Mouse (Mus musculus): Measurements from ENCODE around the gene Osgin1. TPM values are rescaled to one million over a fixed set of nuclear protein-coding genes. Genes with fewer than 3 reads are reported as not detected.

Gene Osgin1
- polyA plus RNA-seq, 1 experiment from 2014 or later, result not detected

- Histone ChIP-seq H3K27ac (replicated peaks; ENCODE audit: low read depth, low read length) (no peak overlapping the region), H3K4me3 (replicated peaks; ENCODE audit: low read depth, low read length) (no peak overlapping the region), H3K4me2 (ENCODE audit: low read length) (no peak overlapping the region), H3K4me1 (ENCODE audit: control insufficient read depth, insufficient read depth, low read length) (0 out of 2 replicates have a peak, but pooled peaks cover 6% of the 10 kb centered on the region), H3K27me3 (ENCODE audit: control insufficient read depth, insufficient read depth, low read length) (no peaks in the 10 kb centered on the region), H3K36me3 (ENCODE audit: control insufficient read depth, insufficient read depth, low read length) (no peaks in the 10 kb centered on the region), H3K9ac (replicated peaks; ENCODE audit: low read length) (no peak overlapping the region), H3K9me3 (ENCODE audit: control insufficient read depth, low read length) (no peaks in the 10 kb centered on the region)
- ATAC-seq (ENCODE audit: low FRiP score, low TSS enrichment) (no peak), DNase-seq (no peak)
- WGBS, result 88% methylated on average over 5 of the region's 5 CpGs
Observed at GRCm38 (mm10) chr8:119456045-119456444, 22.1 kb downstream of the Osgin1 start.

DNA sequence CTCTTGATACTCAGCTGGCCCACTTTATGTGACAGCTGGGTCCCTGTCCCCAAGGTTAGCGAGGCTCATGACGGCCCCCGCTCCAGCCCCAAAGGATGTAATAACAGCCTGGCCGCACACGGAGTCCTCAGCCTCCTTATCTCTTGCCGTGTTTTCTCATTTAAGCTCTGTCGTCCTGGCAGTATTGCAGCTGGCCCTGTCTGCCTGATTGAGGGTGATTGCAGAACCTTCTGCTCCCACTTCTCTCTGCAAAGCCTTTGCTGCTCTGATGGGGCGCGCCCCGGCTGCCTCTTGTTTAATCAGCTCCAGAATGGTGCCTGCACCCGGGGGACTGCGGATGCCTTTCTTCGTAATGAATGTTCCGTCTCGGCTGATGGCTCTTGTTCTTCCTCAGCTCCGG is 25.8 kb downstream of the Osgin1 start:
- Histone ChIP-seq H3K4me2 (ENCODE audit: low read length) (no peak overlapping the region), H3K4me3 (replicated peaks; ENCODE audit: low read depth, low read length) (no peak overlapping the region), H3K9ac (replicated peaks; ENCODE audit: low read length) (no peak overlapping the region), H3K4me1 (ENCODE audit: control insufficient read depth, insufficient read depth, low read length) (peaks cover 18% of the 10 kb centered on the region), H3K27me3 (ENCODE audit: control insufficient read depth, insufficient read depth, low read length) (0 out of 2 replicates have a peak, but pooled peaks cover 7% of the 10 kb centered on the region), H3K27ac (replicated peaks; ENCODE audit: low read depth, low read length) (peak overlapping the region; percentile 61), H3K36me3 (ENCODE audit: control insufficient read depth, insufficient read depth, low read length) (no peaks in the 10 kb centered on the region), H3K9me3 (ENCODE audit: control insufficient read depth, low read length) (no peaks in the 10 kb centered on the region)
- ATAC-seq (ENCODE audit: low FRiP score, low TSS enrichment) (no peak; the same call in 1 of the 2 replicates), DNase-seq (peak; percentile 78)
- 15% methylated on average over 16 of the region's 16 CpGs for WGBS

DNA sequence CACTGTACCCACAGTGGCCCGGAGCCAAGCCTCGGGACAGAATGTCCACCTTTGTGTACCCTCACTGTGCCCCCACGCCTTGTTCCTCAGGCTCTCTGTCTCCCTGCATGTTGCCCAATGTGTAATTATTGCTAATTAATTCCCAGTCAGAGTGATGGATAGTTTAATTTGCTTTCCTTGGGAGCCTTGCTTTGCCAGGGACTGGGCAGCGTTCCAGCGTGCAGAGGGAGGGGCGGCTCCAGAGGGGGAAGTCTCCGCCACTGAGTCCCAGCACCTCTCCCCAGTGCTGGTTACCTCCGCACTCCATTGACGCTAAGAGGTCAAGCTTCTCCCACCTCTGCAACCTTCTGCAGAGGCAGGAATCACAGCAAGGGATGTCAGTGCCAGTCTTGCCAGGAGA is 27.4 kb downstream of the Osgin1 start:
- DNase-seq (peak; percentile 63), ATAC-seq (ENCODE audit: low FRiP score, low TSS enrichment) (no peak)
- no peak overlapping the region for H3K9ac ChIP-seq (replicated peaks; ENCODE audit: low read length)
- H3K4me2 ChIP-seq (ENCODE audit: low read length), result no peak overlapping the region
- no peak overlapping the region for H3K4me3 ChIP-seq (replicated peaks; ENCODE audit: low read depth, low read length)
- WGBS, result 55% methylated on average over 9 of the region's 9 CpGs
- peaks cover 35% of the 10 kb centered on the region for H3K4me1 ChIP-seq (ENCODE audit: control insufficient read depth, insufficient read depth, low read length)
- H3K27ac ChIP-seq (replicated peaks; ENCODE audit: low read depth, low read length), result no peak overlapping the region
- H3K36me3 ChIP-seq (ENCODE audit: control insufficient read depth, insufficient read depth, low read length), result no peaks in the 10 kb centered on the region
- no peaks in the 10 kb centered on the region for H3K9me3 ChIP-seq (ENCODE audit: control insufficient read depth, low read length)
- H3K27me3 ChIP-seq (ENCODE audit: control insufficient read depth, insufficient read depth, low read length), result 0 out of 2 replicates have a peak, but pooled peaks cover 7% of the 10 kb centered on the region

GRCm38 (mm10) chr8:119463709-119464108 is 29.8 kb downstream of the Osgin1 start:
- Histone ChIP-seq H3K4me2 (ENCODE audit: low read length) (no peak overlapping the region), H3K36me3 (ENCODE audit: control insufficient read depth, insufficient read depth, low read length) (no peaks in the 10 kb centered on the region), H3K27me3 (ENCODE audit: control insufficient read depth, insufficient read depth, low read length) (0 out of 2 replicates have a peak, but pooled peaks cover 7% of the 10 kb centered on the region), H3K4me1 (ENCODE audit: control insufficient read depth, insufficient read depth, low read length) (peaks cover 40% of the 10 kb centered on the region), H3K27ac (replicated peaks; ENCODE audit: low read depth, low read length) (no peak overlapping the region), H3K4me3 (replicated peaks; ENCODE audit: low read depth, low read length) (no peak overlapping the region), H3K9ac (replicated peaks; ENCODE audit: low read length) (no peak overlapping the region), H3K9me3 (ENCODE audit: control insufficient read depth, low read length) (no peaks in the 10 kb centered on the region)
- no peak for DNase-seq
- 14% methylated on average over 7 of the region's 7 CpGs for WGBS
- no peak for ATAC-seq (ENCODE audit: low FRiP score, low TSS enrichment)

DNA sequence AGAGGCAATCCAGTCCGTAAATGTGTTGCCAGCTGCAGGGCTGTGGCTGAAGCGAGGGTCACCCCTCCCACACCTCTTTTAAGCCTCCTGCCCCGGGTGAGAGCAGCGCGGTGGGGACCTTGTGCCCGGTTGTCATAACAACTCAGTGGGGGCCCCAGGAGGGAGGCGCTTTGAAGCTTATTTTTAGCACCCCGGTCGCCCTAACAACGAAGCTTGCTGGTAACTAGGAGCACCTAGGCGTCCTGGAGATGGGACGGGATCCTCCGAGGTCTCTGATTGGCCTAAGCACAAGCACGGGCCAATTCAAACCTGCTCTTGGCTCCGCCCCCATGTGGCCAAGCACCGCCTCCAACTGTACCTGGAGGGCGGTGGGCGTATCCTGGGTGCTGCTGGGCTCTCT is 32.2 kb downstream of the Osgin1 start:
- peak overlapping the region; percentile 43 for H3K4me2 ChIP-seq (ENCODE audit: low read length)
- no peaks in the 10 kb centered on the region for H3K9me3 ChIP-seq (ENCODE audit: control insufficient read depth, low read length)
- WGBS, result under 1% methylated on average over 18 of the region's 18 CpGs
- no peak overlapping the region; the same call in 1 of the 2 replicates for H3K9ac ChIP-seq (replicated peaks; ENCODE audit: low read length)
- H3K4me1 ChIP-seq (ENCODE audit: control insufficient read depth, insufficient read depth, low read length), result peaks cover 34% of the 10 kb centered on the region
- peak; percentile 72 for DNase-seq
- H3K27ac ChIP-seq (replicated peaks; ENCODE audit: low read depth, low read length), result 0 out of 2 replicates have a peak overlapping the region, but pooled peaks have one; percentile 27
- 0 out of 2 replicates have a peak, but pooled peaks cover 7% of the 10 kb centered on the region for H3K27me3 ChIP-seq (ENCODE audit: control insufficient read depth, insufficient read depth, low read length)
- H3K36me3 ChIP-seq (ENCODE audit: control insufficient read depth, insufficient read depth, low read length), result no peaks in the 10 kb centered on the region
- no peak overlapping the region for H3K4me3 ChIP-seq (replicated peaks; ENCODE audit: low read depth, low read length)
- ATAC-seq (ENCODE audit: low FRiP score, low TSS enrichment), result 0 out of 2 replicates have a peak, but pooled peaks have one; percentile 32

- Histone ChIP-seq H3K4me1 (ENCODE audit: control insufficient read depth, insufficient read depth, low read length) (peaks cover 34% of the 10 kb centered on the region), H3K4me3 (replicated peaks; ENCODE audit: low read depth, low read length) (no peak overlapping the region), H3K27ac (replicated peaks; ENCODE audit: low read depth, low read length) (0 out of 2 replicates have a peak overlapping the region, but pooled peaks have one; percentile 27), H3K36me3 (ENCODE audit: control insufficient read depth, insufficient read depth, low read length) (no peaks in the 10 kb centered on the region), H3K9ac (replicated peaks; ENCODE audit: low read length) (no peak overlapping the region), H3K27me3 (ENCODE audit: control insufficient read depth, insufficient read depth, low read length) (0 out of 2 replicates have a peak, but pooled peaks cover 7% of the 10 kb centered on the region), H3K4me2 (ENCODE audit: low read length) (no peak overlapping the region), H3K9me3 (ENCODE audit: control insufficient read depth, low read length) (no peaks in the 10 kb centered on the region)
- DNase-seq (no peak), ATAC-seq (ENCODE audit: low FRiP score, low TSS enrichment) (no peak)
- WGBS, result 65% methylated on average over 10 of the region's 10 CpGs
Observed at GRCm38 (mm10) chr8:119466794-119467193, 32.9 kb downstream of the Osgin1 start.

GRCm38 (mm10) chr8:119468091-119468490 is 34.2 kb downstream of the Osgin1 start:
- DNase-seq (no peak), ATAC-seq (ENCODE audit: low FRiP score, low TSS enrichment) (no peak)
- H3K4me3 ChIP-seq (replicated peaks; ENCODE audit: low read depth, low read length), result no peak overlapping the region
- H3K9me3 ChIP-seq (ENCODE audit: control insufficient read depth, low read length), result no peaks in the 10 kb centered on the region
- H3K27me3 ChIP-seq (ENCODE audit: control insufficient read depth, insufficient read depth, low read length), result 0 out of 2 replicates have a peak, but pooled peaks cover 3% of the 10 kb centered on the region
- 93% methylated on average over 8 of the region's 8 CpGs for WGBS
- H3K4me2 ChIP-seq (ENCODE audit: low read length), result no peak overlapping the region
- no peak overlapping the region for H3K9ac ChIP-seq (replicated peaks; ENCODE audit: low read length)
- H3K27ac ChIP-seq (replicated peaks; ENCODE audit: low read depth, low read length), result no peak overlapping the region
- no peaks in the 10 kb centered on the region for H3K36me3 ChIP-seq (ENCODE audit: control insufficient read depth, insufficient read depth, low read length)
- H3K4me1 ChIP-seq (ENCODE audit: control insufficient read depth, insufficient read depth, low read length), result peaks cover 34% of the 10 kb centered on the region

DNA sequence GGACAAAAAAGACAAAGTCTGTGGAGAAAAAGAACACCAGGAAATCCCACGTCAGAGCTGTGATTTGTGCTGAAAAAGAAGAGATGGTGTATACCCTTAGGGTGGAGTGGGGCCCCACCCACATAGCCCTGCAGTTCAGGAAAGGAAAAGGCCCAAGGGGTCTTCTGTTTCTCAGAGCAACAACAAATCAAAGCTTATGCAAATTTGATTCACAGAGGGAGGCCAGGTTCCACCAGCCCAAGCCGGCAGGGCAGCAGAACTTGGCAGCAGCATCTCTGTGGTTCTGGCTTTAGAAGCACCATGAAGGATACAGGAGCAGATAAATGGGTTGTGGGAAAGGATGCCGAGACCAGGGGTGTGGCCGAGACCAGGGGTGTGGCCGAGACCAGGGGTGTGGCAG is 44.8 kb downstream of the Osgin1 start:
- Histone ChIP-seq H3K36me3 (ENCODE audit: control insufficient read depth, insufficient read depth, low read length) (no peaks in the 10 kb centered on the region), H3K9ac (replicated peaks; ENCODE audit: low read length) (no peak overlapping the region), H3K4me1 (ENCODE audit: control insufficient read depth, insufficient read depth, low read length) (no peaks in the 10 kb centered on the region), H3K4me3 (replicated peaks; ENCODE audit: low read depth, low read length) (no peak overlapping the region), H3K27ac (replicated peaks; ENCODE audit: low read depth, low read length) (no peak overlapping the region), H3K27me3 (ENCODE audit: control insufficient read depth, insufficient read depth, low read length) (no peaks in the 10 kb centered on the region), H3K9me3 (ENCODE audit: control insufficient read depth, low read length) (no peaks in the 10 kb centered on the region), H3K4me2 (ENCODE audit: low read length) (no peak overlapping the region)
- 29% methylated on average over 5 of the region's 5 CpGs for WGBS
- DNase-seq, result no peak
- ATAC-seq (ENCODE audit: low FRiP score, low TSS enrichment), result no peak

DNA sequence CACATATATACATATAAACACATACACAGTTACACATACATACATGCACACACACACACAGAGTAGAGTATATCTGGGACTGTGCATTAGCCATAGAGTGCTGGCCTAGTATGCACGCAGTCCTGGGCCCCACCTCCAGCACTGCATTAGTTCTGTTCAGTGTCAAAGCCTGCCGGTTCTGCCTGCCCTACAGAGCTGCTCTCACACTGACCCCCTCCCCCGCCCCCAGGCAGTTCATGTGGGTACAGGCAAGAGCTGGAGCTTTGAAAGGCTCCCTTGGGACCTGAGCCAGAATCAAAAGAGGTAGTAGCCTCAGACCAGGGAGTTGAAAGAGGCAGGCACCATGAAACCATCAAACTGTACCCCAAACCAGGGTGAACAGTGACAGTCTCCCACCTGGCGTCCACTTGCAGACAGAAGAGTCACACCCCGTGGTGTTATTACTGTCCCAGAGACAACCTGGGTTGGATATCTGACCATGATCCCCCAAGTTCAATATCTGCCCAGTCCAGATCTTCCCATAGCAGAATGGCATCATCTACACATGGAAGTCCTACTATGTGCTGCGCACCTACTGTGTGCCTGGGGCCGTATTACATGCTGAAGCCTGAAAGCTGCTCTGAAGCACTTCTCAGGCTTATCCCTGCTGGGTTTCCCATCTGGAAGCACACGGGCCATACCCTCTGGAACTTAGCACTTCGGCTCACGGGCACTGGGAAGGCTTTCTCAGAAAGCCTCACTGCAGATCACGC is 50.4 kb downstream of the Osgin1 start:
- no peak for DNase-seq
- no peak overlapping the region for H3K4me2 ChIP-seq (ENCODE audit: low read length)
- no peaks in the 10 kb centered on the region for H3K9me3 ChIP-seq (ENCODE audit: control insufficient read depth, low read length)
- H3K36me3 ChIP-seq (ENCODE audit: control insufficient read depth, insufficient read depth, low read length), result no peaks in the 10 kb centered on the region
- no peak for ATAC-seq (ENCODE audit: low FRiP score, low TSS enrichment)
- H3K9ac ChIP-seq (replicated peaks; ENCODE audit: low read length), result no peak overlapping the region
- no peaks in the 10 kb centered on the region for H3K27me3 ChIP-seq (ENCODE audit: control insufficient read depth, insufficient read depth, low read length)
- H3K27ac ChIP-seq (replicated peaks; ENCODE audit: low read depth, low read length), result no peak overlapping the region
- no peak overlapping the region for H3K4me3 ChIP-seq (replicated peaks; ENCODE audit: low read depth, low read length)
- 84% methylated on average over 11 of the region's 11 CpGs for WGBS
- H3K4me1 ChIP-seq (ENCODE audit: control insufficient read depth, insufficient read depth, low read length), result no peaks in the 10 kb centered on the region

Data from midbrain, embryonic 14.5 days (tissue).